Mouse (Mus musculus): Measurements from ENCODE around the gene Zfp513.

The Zfp513 gene

DNA sequence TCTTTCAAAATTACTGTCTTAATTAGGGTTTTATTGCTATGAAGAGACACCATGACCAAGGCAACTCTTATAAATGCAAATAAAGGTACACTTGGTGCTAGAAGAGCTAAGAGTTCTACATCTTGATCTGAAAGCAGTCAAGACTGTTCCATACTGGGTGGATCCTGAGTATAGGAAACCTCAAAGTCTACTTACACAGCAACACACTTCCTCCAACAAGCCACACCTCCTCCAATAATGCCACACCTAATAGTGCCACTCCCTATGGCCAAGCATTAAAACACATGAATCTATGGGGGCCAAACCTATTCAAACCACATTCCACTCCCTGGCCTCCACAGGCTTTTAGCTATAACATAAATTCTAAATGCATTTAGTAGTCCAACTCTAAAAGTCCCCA lies 39.6 kb downstream of the Zfp513 start:
- DNase-seq, result no peak

DNA sequence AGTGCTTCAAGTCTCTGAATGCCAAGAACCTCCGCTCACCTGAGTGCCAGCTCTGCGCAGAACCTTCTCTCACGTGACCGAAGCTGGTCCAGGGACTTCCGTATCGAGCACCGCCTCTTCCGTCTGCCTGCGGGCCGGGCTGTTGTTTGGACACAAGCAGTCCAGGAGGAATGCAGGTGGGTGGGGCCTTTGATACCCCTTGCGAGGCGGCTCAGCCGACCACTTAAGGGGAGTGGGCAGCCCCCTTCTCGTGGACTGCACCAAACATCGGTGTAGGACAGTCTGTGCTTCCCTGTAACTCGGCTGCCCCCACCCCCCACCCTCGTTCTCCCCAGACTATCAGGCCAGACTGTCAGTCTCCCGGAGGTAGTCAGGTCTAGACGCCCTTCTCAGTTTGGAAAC lies 48.0 kb downstream of the Zfp513 start, which contains the start of gene Mpv17:
Mpv17 (minus strand) TSS at position 100 of the 402 bp plus-strand sequence.
- peak; percentile 93 for DNase-seq

DNA sequence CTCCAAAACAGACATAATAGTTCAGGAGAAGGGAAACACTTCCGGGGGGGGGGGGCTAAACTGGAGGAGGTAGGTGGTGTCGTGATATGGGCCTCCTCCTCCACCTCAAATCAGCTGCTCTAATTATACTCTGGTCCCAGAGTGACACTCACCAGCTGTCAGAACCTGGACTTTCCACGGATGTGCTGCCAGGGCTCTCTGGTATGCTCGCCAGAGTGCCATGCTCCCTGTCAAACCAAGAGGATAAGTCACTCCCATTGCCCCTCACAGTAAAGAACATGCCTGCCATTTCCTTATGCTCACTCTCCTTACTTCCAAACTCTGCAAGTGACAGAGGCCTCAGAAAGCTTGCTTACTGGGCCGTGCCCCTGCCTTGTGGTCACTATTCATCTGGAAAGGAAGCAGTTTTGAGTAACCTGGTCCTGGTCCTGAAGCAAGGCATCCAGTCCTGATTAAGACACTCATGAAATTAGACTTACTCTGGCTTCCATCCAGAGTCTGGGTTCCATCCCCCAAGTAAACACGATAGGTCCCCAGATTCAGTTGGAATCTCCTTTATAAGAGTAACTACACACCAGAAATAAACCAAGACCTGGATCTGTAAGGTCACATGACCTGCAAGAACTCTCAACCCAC lies 48.5 kb downstream of the Zfp513 start:
- no peak for DNase-seq

DNA sequence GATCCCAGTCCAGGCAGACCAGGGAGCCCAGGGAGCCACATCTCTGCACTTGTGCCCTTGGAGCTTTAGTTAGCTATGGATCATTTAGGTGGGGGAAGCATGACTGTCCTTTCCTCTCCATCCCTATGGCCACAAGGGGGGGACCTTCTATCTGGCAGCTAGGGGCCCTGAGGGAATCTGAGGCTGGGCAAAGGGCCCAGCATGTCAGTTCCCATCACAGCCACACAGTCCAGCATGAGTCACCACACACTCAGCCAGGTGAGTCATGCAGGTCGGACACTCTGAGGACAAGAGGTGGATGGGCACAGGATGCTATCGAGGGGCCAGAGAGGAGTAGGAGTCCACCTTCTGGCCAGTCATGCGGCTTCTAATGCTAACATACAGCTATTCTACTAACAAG lies 50.4 kb downstream of the Zfp513 start:
- DNase-seq, result no peak

- DNase-seq, result no peak
Observed at GRCm38 (mm10) chr5:31149781-31150180, 52.3 kb downstream of the Zfp513 start.

Measured in kidney, adult 11 months (tissue).